Mouse (Mus musculus): ENCODE results near the gene Sectm1b. TPM values are rescaled to one million over a fixed set of nuclear protein-coding genes. Genes with fewer than 3 reads are reported as not detected.

Gene Sectm1b
- polyA plus RNA-seq, 1 experiment from 2014 or later: 0.23 TPM

DNA sequence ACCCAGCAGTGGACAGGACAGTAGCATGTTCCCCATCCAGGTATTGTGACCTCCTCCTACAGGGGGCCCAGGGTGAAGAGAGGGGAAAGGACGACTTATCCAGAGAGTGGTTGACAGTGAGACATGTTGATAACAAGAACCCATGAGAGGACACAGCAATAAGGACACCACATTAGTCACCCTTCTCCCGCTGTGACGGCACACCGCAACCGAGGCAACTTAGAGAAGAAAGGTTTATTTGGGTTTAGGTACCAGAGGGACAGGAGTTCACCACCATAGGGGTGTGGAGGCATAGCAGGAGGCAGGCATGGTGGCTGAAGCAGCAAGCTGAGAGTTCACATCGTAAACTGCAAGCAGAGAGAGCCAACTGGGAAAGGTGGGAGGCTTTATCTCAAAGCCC is 57.2 kb downstream of the Sectm1b start:
- 50% methylated on average over 6 of the region's 6 CpGs for WGBS (ENCODE audit: insufficient replicate concordance)

DNA sequence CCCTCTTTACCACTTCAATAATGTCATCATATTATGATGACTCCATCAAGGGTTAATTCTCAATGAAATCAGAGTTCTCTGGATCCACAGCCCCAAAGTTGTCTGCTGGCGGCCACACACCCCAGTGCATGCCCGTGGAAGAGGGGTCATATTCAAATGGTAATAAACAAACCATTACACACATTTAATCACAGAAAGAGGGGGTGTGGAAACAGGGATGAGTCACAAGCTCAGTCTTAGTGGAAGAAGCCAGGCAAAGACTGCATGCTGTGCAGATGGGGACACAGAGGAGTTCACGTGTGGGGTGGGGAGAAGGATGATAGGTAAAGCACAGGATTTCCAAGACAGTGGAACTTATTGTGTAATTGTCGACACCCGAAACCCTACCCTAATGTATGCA is 59.1 kb downstream of the Sectm1b start:
- Histone ChIP-seq H3K9me3 (ENCODE audit: low read length) (no peaks in the 10 kb centered on the region), H3K4me2 (ENCODE audit: low read depth, low read length) (no peak overlapping the region), H3K36me3 (replicated peaks; ENCODE audit: insufficient read depth, low read length) (no peaks in the 10 kb centered on the region), H3K9ac (replicated peaks) (no peak overlapping the region), H3K27ac (ENCODE audit: low read depth) (no peak overlapping the region), H3K27me3 (ENCODE audit: insufficient read depth, low read length) (no peaks in the 10 kb centered on the region), H3K4me3 (ENCODE audit: low read depth, low read length) (no peak overlapping the region), H3K4me1 (ENCODE audit: insufficient read depth) (peaks cover 4% of the 10 kb centered on the region)
- TF ChIP-seq CTCF (IDR thresholded peaks at IDR 0.05; ENCODE audit: low read depth): no peak
- no peak for TF ChIP-seq EP300 (IDR thresholded peaks at IDR 0.05; ENCODE audit: low read depth)
- WGBS (ENCODE audit: insufficient replicate concordance): 61% methylated on average over 5 of the region's 5 CpGs
- DNase-seq (no peak), ATAC-seq (no peak)

More for the DNA sequence above, 57.2 kb downstream of the Sectm1b start:
- no peak for ATAC-seq
- Histone ChIP-seq H3K4me3 (ENCODE audit: low read depth, low read length) (no peak overlapping the region), H3K27me3 (ENCODE audit: insufficient read depth, low read length) (no peaks in the 10 kb centered on the region), H3K4me2 (ENCODE audit: low read depth, low read length) (no peak overlapping the region), H3K27ac (ENCODE audit: low read depth) (no peak overlapping the region), H3K36me3 (replicated peaks; ENCODE audit: insufficient read depth, low read length) (no peaks in the 10 kb centered on the region), H3K9ac (replicated peaks) (no peak overlapping the region), H3K9me3 (ENCODE audit: low read length) (no peaks in the 10 kb centered on the region), H3K4me1 (ENCODE audit: insufficient read depth) (peaks cover 4% of the 10 kb centered on the region)
- no peak for TF ChIP-seq EP300 (IDR thresholded peaks at IDR 0.05; ENCODE audit: low read depth)
- no peak for TF ChIP-seq CTCF (IDR thresholded peaks at IDR 0.05; ENCODE audit: low read depth)
- DNase-seq: no peak

Other genes with a start within 250 kb of the Sectm1b start
- 3.8 and 3.9 TPM in 2 replicates for gene Fasn, start 239.0 kb downstream of the Sectm1b start, polyA plus RNA-seq (2015; fragmentation: Nextera tagmentation; extraction: Ambion mirVana)
- gene Ccdc57, start 130.7 kb downstream of the Sectm1b start, polyA plus RNA-seq (2015; fragmentation: Nextera tagmentation; extraction: Ambion mirVana): 1.2 and 1.4 TPM in 2 replicates
- 9.9 and 13.9 TPM in 2 replicates for gene Slc16a3, start 115.1 kb downstream of the Sectm1b start, polyA plus RNA-seq (2015; fragmentation: Nextera tagmentation; extraction: Ambion mirVana)
- gene Csnk1d, start 72.2 kb downstream of the Sectm1b start, polyA plus RNA-seq (2015; fragmentation: Nextera tagmentation; extraction: Ambion mirVana): 29.9 and 30.0 TPM in 2 replicates
- gene Cd7, start 24.2 kb downstream of the Sectm1b start, polyA plus RNA-seq (2015; fragmentation: Nextera tagmentation; extraction: Ambion mirVana): 3.2 and 3.3 TPM in 2 replicates
- 1.7 and 2.0 TPM in 2 replicates for gene Sectm1a, start 17.7 kb upstream of the Sectm1b start, polyA plus RNA-seq (2015; fragmentation: Nextera tagmentation; extraction: Ambion mirVana)
- 0.05 TPM in 1 of 2 replicates, not detected in the other for gene Tex19.2, start 55.1 kb upstream of the Sectm1b start, polyA plus RNA-seq (2015; fragmentation: Nextera tagmentation; extraction: Ambion mirVana)
- gene Tex19.1, start 82.6 kb upstream of the Sectm1b start, polyA plus RNA-seq (2015; fragmentation: Nextera tagmentation; extraction: Ambion mirVana): not detected in 2 replicates
- not detected in 2 replicates for gene Uts2r, start 96.7 kb upstream of the Sectm1b start, polyA plus RNA-seq (2015; fragmentation: Nextera tagmentation; extraction: Ambion mirVana)
- 2.3 and 3.2 TPM in 2 replicates for gene Hexdc, start 140.9 kb upstream of the Sectm1b start, polyA plus RNA-seq (2015; fragmentation: Nextera tagmentation; extraction: Ambion mirVana)
- gene Ogfod3, start 141.1 kb upstream of the Sectm1b start, polyA plus RNA-seq (2015; fragmentation: Nextera tagmentation; extraction: Ambion mirVana): 17.7 and 17.9 TPM in 2 replicates
- 13.3 and 15.0 TPM in 2 replicates for gene Cybc1, start 165.8 kb upstream of the Sectm1b start, polyA plus RNA-seq (2015; fragmentation: Nextera tagmentation; extraction: Ambion mirVana)
- 27.8 and 39.1 TPM in 2 replicates for gene Narf, start 173.7 kb upstream of the Sectm1b start, polyA plus RNA-seq (2015; fragmentation: Nextera tagmentation; extraction: Ambion mirVana)
- 2.3 and 2.6 TPM in 2 replicates for gene Foxk2, start 196.4 kb upstream of the Sectm1b start, polyA plus RNA-seq (2015; fragmentation: Nextera tagmentation; extraction: Ambion mirVana)

Measured in liver, postnatal 0 days (tissue).